Mouse (Mus musculus) kidney, postnatal 25 days (tissue): ENCODE data around the gene Rel.

Experiments
- DNase-seq, 2 experiments: peaks; one replicate each; pipeline ENCODE4 v3.0.0; 2021; ENCODE audit warnings: mixed read lengths in 2 of 2

Rel gene

GRCm38 (mm10) chr11:23741386-23741785 lies 29.4 kb downstream of the Rel start:
- no peak for DNase-seq

GRCm38 (mm10) chr11:23740895-23741294 lies 29.9 kb downstream of the Rel start:
- DNase-seq = no peak

GRCm38 (mm10) chr11:23735820-23736470 lies 34.8 kb downstream of the Rel start:
- DNase-seq = no peak

GRCm38 (mm10) chr11:23734749-23735286 lies 36.0 kb downstream of the Rel start:
- no peak for DNase-seq

GRCm38 (mm10) chr11:23732840-23733239 lies 37.9 kb downstream of the Rel start:
- DNase-seq = no peak

- no peak for DNase-seq
These were observed 40.6 kb downstream of the Rel start for GRCm38 (mm10) chr11:23730120-23730519.

- DNase-seq = no peak
These were observed 42.6 kb downstream of the Rel start for GRCm38 (mm10) chr11:23728186-23728585.

GRCm38 (mm10) chr11:23726441-23726840 lies 44.3 kb downstream of the Rel start:
- no peak for DNase-seq

GRCm38 (mm10) chr11:23725850-23726249 lies 44.9 kb downstream of the Rel start:
- no peak for DNase-seq

GRCm38 (mm10) chr11:23722326-23722725 lies 48.4 kb downstream of the Rel start:
- DNase-seq = no peak

GRCm38 (mm10) chr11:23719825-23720224 lies 50.9 kb downstream of the Rel start:
- DNase-seq = no peak

- no peak for DNase-seq
These were observed 51.9 kb downstream of the Rel start for GRCm38 (mm10) chr11:23718856-23719255.

- no peak for DNase-seq
These were observed 58.5 kb downstream of the Rel start for GRCm38 (mm10) chr11:23712299-23712698.

GRCm38 (mm10) chr11:23704604-23705294 lies 66.0 kb downstream of the Rel start:
- DNase-seq = no peak

- no peak for DNase-seq
These were observed 68.9 kb downstream of the Rel start for GRCm38 (mm10) chr11:23701831-23702230.

- no peak for DNase-seq
These were observed 71.2 kb downstream of the Rel start for GRCm38 (mm10) chr11:23699414-23700095.

GRCm38 (mm10) chr11:23698526-23698925 lies 72.2 kb downstream of the Rel start:
- no peak for DNase-seq

- no peak for DNase-seq
These were observed 74.9 kb downstream of the Rel start for GRCm38 (mm10) chr11:23695847-23696246.

- no peak for DNase-seq
These were observed 77.5 kb downstream of the Rel start for GRCm38 (mm10) chr11:23693286-23693685.

- no peak for DNase-seq
These were observed 82.7 kb downstream of the Rel start for GRCm38 (mm10) chr11:23688060-23688459.
